Mouse (Mus musculus) midbrain, embryonic 13.5 days (tissue): ENCODE measurements around the gene Vtn. TPM values are rescaled to one million over a fixed set of nuclear protein-coding genes. Genes with fewer than 3 reads are reported as not detected.
"Not testable (repeated sequence)": the region's sequence is repeated elsewhere in the genome, so short reads cannot be mapped to it uniquely, and the experiment has no call there.

ENCODE experiments used
- ATAC-seq: fragments of 200-750 bp; cut with Nextera tagmentation; 2 replicates; pipeline ENCODE4 v1.8.0; 2017; ENCODE audit warnings: mild to moderate bottlenecking, moderate TSS enrichment, moderate library complexity
- H3K27ac ChIP-seq: fragments of 300-500 bp; sonication (generic); 2 replicates; pipeline ENCODE4 v1.5.1; 2015; ENCODE audit warnings: inconsistent platforms, mild to moderate bottlenecking, moderate library complexity
- H3K27me3 ChIP-seq: fragments of 300-500 bp; sonication (generic); 2 replicates; pipeline ENCODE4 v1.6.1; 2015; ENCODE audit warnings: mild to moderate bottlenecking, inconsistent platforms
- H3K36me3 ChIP-seq: fragments of 300-500 bp; sonication (generic); 2 replicates; pipeline ENCODE4 v1.6.1; 2015; ENCODE audit warnings: mild to moderate bottlenecking, inconsistent platforms
- H3K4me1 ChIP-seq: fragments of 300-500 bp; sonication (generic); replicated peaks from 2 replicates; pipeline ENCODE4 v1.6.1; 2015; ENCODE audit warnings: inconsistent platforms
- H3K4me2 ChIP-seq: fragments of 300-500 bp; sonication (generic); replicated peaks from 2 replicates; pipeline ENCODE4 v1.6.1; 2015; ENCODE audit warnings: moderate library complexity, mild to moderate bottlenecking, inconsistent platforms
- H3K4me3 ChIP-seq: fragments of 300-500 bp; sonication (generic); replicated peaks from 2 replicates; pipeline ENCODE4 v1.5.1; 2015; ENCODE audit warnings: mild to moderate bottlenecking, inconsistent platforms
- H3K9ac ChIP-seq: fragments of 300-500 bp; sonication (generic); replicated peaks from 2 replicates; pipeline ENCODE4 v1.6.1; 2015; ENCODE audit warnings: mild to moderate bottlenecking, inconsistent platforms
- H3K9me3 ChIP-seq: fragments of 300-500 bp; sonication (generic); 2 replicates; pipeline ENCODE4 v1.6.1; 2016; ENCODE audit warnings: mild to moderate bottlenecking, inconsistent platforms
- WGBS: fragments of 180-500 bp; shearing (Covaris S2); methylation state at CpG from one replicate; pipeline ENCODE4 v1.1.7; 2015; 5-methylcytosine and 5-hydroxymethylcytosine counted together
- polyA plus RNA-seq: library from polyadenylated mRNA; unstranded; fragments of >200 nt; fragmentation: Nextera tagmentation; extraction: Ambion mirVana; gene quantifications from 2 replicates; pipeline ENCODE4 v1.2.1, GENCODE M21; 2015

The Vtn gene
- polyA plus RNA-seq, 1 experiment from 2014 or later = 138 TPM

DNA sequence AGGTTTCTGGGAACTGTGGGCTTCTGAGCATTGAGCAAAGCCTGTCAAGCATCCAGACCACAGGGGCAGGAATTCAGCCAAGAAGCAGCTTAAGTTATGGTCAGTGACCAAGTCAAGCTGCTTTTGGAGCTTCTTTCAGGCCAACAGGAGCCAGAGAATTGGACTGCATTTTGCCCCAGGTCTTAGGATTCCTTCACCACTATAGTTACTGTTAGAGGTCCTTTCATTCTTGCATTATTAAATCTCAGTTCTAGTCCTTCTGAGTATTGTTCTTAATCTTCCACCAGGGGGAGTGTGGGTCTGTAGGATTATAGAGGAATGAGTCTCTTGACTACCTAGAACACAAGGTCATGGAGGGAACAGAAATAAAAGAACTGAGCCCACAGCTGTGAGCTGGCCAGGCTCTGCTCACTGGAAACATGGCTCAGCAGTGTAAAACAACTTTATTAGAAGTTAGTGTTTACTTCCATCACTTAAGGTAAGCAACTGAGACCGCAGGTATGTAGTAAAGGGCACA lies 23.6 kb downstream of the Vtn start:
- no peaks in the 10 kb centered on the region for H3K9me3 ChIP-seq
- WGBS = 89% methylated on average over 1 of the region's 1 CpGs
- no peak overlapping the region for H3K4me3 ChIP-seq
- no peak for ATAC-seq
- H3K9ac ChIP-seq = no peak overlapping the region
- H3K27ac ChIP-seq = no peak overlapping the region
- no peaks in the 10 kb centered on the region for H3K4me1 ChIP-seq
- peaks cover 99% of the 10 kb centered on the region for H3K36me3 ChIP-seq
- H3K27me3 ChIP-seq = no peaks in the 10 kb centered on the region
- H3K4me2 ChIP-seq = no peak overlapping the region

DNA sequence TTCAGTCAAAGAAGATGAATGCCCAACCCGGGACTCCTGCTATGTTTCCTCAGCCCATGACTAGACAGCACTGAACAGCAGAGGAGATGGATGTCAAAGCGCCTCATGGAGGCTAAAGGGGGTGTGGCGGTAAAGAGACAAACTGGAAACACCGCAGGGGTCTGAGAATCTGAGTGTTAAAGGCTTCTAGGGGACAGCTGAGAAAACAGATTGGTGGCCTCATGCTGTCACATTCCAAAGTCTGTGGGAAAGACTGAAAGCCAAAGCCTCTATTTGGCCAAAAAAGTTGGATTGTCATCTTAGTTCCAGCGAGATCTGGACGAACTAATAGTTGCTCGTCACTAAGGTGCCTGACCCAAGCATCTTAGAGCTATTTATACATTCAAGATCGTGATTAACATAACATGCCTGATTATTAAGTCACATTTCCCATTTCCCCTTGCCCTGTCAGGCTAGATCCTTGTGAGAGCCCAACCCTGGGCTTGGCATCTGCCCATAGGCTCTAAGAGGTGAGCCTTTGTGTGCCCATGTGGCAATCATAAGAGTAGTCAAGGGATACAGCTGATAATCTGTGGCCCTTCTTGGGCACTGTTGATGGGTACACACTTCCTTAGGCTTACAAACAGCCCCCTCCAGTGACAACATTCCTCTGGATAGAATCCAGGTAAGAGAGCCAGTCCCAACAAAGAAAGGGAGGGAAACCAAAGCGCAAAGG lies 24.5 kb downstream of the Vtn start:
- no peak for ATAC-seq
- 84% methylated on average over 9 of the region's 9 CpGs for WGBS
- no peak overlapping the region for H3K4me2 ChIP-seq
- no peaks in the 10 kb centered on the region for H3K9me3 ChIP-seq
- no peaks in the 10 kb centered on the region for H3K4me1 ChIP-seq
- H3K9ac ChIP-seq = no peak overlapping the region
- no peak overlapping the region for H3K4me3 ChIP-seq
- no peak overlapping the region for H3K27ac ChIP-seq
- peaks cover 99% of the 10 kb centered on the region for H3K36me3 ChIP-seq
- H3K27me3 ChIP-seq = no peaks in the 10 kb centered on the region

DNA sequence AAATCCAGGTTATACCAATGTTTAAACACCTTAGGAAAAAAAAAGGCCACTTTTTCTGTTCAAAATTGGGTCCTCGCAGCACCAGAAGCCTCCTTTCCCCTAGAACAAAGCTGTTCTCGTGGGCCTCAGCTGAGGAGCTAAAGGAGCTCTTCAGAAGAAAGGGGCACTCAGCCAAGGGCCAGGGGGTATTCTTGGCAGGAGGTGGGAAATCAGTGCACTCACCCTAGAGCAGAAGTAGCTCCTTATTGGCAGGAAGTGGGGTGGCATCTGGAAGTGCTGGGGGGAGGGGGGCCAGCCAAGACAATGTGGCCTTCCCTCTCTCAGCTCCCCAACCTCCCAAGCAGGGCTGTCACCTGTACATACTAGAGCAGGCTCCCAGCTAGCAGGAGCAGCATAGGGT lies 25.9 kb downstream of the Vtn start:
- no peak overlapping the region for H3K27ac ChIP-seq
- 87% methylated on average over 2 of the region's 2 CpGs for WGBS

DNA sequence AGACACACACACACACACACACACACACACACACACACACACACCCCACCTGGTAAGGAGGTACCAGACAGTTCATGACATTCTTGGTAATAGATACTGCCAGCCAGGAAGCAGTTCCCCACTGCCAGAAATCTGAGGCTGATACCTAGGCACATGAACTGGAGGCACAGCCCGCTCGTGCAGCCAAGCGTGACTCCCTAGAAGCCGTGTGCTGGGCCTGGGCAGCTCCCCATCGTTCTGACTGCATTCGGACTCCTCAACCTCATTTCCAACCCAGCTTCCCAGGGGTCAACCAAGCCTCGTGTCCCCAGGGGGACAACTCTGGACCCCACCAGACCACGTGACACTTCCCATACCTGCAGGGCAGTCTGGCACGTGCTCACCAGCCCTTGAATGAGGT lies 29.8 kb downstream of the Vtn start:
- no peak overlapping the region for H3K27ac ChIP-seq
- ATAC-seq = no peak
- H3K9ac ChIP-seq = no peak overlapping the region
- H3K4me2 ChIP-seq = no peak overlapping the region
- H3K4me3 ChIP-seq = no peak overlapping the region
- no peaks in the 10 kb centered on the region for H3K4me1 ChIP-seq
- peaks cover 65% of the 10 kb centered on the region for H3K36me3 ChIP-seq
- 80% methylated on average over 9 of the region's 9 CpGs for WGBS
- H3K9me3 ChIP-seq = no peaks in the 10 kb centered on the region
- H3K27me3 ChIP-seq = no peaks in the 10 kb centered on the region

More for the DNA sequence above, 25.9 kb downstream of the Vtn start:
- ATAC-seq = no peak
- Histone ChIP-seq H3K4me3 (no peak overlapping the region), H3K9ac (no peak overlapping the region), H3K27me3 (no peaks in the 10 kb centered on the region), H3K4me1 (no peaks in the 10 kb centered on the region), H3K4me2 (no peak overlapping the region), H3K9me3 (no peaks in the 10 kb centered on the region), H3K36me3 (peaks cover 99% of the 10 kb centered on the region)

DNA sequence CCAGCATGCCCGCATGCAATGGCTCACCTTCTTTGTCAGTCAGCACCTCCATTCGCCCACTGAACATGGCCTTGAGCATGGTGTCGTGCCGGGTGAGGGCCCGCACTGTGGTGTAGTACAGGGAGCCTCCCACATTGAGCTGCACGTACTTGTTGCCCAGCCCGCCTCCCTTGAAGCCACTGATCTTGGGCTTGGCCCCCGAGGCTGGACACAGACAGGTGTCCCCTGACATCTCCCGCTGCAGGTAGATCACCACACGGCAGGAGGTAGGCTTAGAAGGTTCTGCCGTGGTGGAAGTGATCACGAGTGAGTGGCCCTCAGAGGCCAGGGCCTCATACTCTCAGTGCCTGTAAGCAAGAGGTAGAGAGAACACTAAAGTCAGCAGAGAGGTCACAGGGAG lies 31.1 kb downstream of the Vtn start:
- no peak for ATAC-seq
- H3K27ac ChIP-seq = no peak overlapping the region
- H3K27me3 ChIP-seq = no peaks in the 10 kb centered on the region
- no peak overlapping the region for H3K4me3 ChIP-seq
- no peaks in the 10 kb centered on the region for H3K9me3 ChIP-seq
- no peak overlapping the region for H3K4me2 ChIP-seq
- peaks cover 9% of the 10 kb centered on the region for H3K4me1 ChIP-seq
- no peak overlapping the region for H3K9ac ChIP-seq
- WGBS = 94% methylated on average over 12 of the region's 12 CpGs
- peaks cover 52% of the 10 kb centered on the region for H3K36me3 ChIP-seq

DNA sequence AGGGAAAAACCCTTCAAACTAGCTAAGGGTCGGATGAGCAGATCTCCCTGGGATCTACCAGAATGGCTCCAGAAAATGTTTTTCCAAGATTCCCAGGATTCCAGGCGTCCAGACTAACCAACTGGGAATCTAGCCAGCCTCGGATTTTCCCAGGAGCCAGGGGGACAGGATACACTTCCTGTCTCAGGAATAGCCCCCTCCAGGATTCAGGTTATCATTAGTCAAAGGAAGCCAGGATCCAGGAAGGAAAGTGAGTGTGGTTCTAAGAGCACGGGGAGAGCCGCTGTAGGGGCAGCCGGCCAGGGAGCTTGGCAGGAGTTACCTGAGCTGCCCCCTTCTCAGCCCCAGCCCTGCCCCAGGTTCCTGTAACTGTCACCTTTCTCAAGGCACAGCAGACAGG lies 32.2 kb downstream of the Vtn start:
- 87% methylated on average over 6 of the region's 6 CpGs for WGBS
- H3K9me3 ChIP-seq = no peaks in the 10 kb centered on the region
- H3K4me1 ChIP-seq = peaks cover 15% of the 10 kb centered on the region
- ATAC-seq = no peak
- H3K27me3 ChIP-seq = no peaks in the 10 kb centered on the region
- H3K4me3 ChIP-seq = no peak overlapping the region
- H3K36me3 ChIP-seq = peaks cover 41% of the 10 kb centered on the region
- no peak overlapping the region for H3K9ac ChIP-seq
- H3K27ac ChIP-seq = no peak overlapping the region
- H3K4me2 ChIP-seq = no peak overlapping the region

DNA sequence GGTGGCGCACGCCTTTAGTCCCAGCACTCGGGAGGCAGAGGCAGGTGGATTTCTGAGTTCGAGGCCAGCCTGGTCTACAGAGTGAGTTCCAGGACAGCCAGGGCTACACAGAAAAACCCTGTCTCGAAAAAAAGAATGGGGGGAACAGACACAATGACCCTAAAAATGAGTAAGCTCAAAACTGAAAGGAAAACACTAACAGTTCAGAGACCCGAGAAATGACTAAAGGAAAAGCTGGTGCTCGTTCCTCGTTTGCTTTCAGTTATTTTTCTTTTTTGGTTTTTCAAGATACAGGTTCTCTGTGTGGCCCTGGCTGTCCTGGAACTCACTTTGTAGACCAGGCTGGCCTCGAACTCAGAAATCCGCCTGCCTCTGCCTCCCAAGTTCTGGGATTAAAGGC lies 32.6 kb downstream of the Vtn start:
- ATAC-seq, H3K4me3 ChIP-seq, H3K4me2 ChIP-seq, H3K27me3 ChIP-seq, H3K9me3 ChIP-seq, H3K9ac ChIP-seq, H3K27ac ChIP-seq: not testable (repeated sequence)
- Histone ChIP-seq H3K36me3 (peaks cover 37% of the 10 kb centered on the region), H3K4me1 (peaks cover 15% of the 10 kb centered on the region)
- 91% methylated on average over 10 of the region's 10 CpGs for whole genome bisulfite sequencing

DNA sequence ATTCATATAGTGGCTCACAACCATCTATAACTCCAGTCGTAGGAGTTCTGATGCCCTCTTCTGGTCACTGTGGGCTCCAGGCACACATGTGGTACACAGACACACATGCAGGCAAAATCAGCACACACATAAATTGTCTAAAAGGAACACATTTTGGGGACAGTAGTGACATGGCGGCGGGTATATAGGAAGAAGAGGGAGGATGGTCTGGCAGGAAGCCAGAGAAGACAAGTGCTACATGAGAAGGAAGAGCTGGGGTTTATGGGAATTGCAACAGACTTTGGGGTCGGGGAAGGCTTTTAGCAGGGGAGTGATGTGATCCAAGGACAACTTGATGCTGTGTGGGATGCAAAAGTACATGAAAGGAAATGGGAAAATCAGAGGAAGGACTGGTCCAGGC lies 35.6 kb downstream of the Vtn start:
- Histone ChIP-seq H3K27me3 (no peaks in the 10 kb centered on the region), H3K4me3 (peak overlapping the region; percentile 79), H3K9ac (no peak overlapping the region), H3K4me2 (peak overlapping the region; percentile 88), H3K27ac (no peak overlapping the region), H3K4me1 (peaks cover 32% of the 10 kb centered on the region), H3K36me3 (peaks cover 20% of the 10 kb centered on the region), H3K9me3 (no peaks in the 10 kb centered on the region)
- no peak for ATAC-seq
- 91% methylated on average over 4 of the region's 4 CpGs for WGBS

DNA sequence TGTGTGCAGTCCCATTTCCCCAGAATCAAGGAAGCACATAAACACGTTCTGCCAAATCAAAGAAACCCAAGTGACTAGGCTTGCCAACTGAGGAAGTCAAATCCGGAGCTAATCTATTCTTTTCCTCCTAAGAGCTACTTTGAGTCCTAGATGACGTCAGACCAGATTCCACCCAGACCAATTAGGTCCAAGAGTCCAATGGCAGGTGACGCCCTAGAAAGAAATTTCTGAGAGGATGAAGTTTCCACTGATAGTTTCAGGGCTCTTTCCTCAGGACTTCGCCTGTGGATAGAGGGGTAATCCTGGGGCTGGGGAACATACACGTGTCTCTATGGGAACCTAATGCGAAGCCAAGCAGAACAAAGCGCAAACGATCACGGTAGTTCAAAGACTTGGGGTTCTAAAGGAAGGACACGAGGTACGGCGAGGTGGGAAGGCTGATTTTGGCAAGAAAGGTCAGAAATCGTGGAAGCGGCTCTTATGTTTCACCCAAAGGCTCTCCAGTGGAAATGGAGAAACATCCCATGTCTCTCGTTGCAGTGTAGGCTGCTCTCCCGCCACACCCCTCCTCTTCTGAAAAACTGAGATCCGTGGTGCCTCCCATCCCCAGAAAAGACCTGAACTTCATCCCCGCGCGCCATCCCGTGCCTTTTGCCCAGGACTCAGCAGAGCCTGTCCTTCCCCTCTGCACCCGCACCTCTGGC lies 36.6 kb downstream of the Vtn start:
- under 1% methylated on average over 23 of the region's 23 CpGs for WGBS
- no peak; the same call in 1 of the 2 replicates for ATAC-seq
- Histone ChIP-seq H3K4me1 (peaks cover 32% of the 10 kb centered on the region), H3K9ac (peak overlapping the region; percentile 85), H3K4me2 (peak overlapping the region; percentile 88), H3K27ac (peak overlapping the region; percentile 92), H3K27me3 (no peaks in the 10 kb centered on the region), H3K9me3 (no peaks in the 10 kb centered on the region), H3K4me3 (peak overlapping the region; percentile 79), H3K36me3 (peaks cover 22% of the 10 kb centered on the region)

DNA sequence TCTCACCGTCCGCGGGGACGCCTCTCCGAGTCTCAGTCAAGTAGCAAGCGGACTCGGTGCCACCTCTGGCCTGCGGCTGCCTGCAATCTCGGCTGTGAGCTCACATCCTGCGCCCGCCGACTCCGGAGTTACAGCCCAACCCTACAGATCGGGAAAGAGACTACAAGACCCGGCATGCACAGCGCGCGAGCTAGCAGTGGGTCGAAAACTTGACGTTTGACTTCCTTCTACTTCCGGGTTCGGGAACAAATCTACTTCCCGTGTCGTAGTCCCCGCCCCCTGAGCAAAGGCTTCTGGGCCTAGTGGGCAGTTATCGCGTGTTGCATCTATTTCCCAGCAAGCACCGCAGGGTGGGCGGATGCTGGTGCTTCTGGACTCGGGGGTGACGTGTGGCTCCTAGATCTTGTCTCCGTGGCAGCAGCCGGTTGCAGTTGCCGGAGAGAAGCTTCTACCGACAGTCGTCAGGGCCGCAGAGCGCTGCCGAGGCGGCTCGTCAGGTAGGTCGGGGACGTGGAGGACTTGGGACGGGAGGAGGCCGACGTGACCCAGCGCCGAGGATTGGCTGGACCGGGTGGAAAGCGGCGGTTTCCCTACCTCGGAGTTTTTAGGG lies 37.3 kb downstream of the Vtn start, which contains the start of the genes Tnfaip1 and Ift20:
Gene Tnfaip1, minus strand, starts transcription at position 253 of the 610 bp plus-strand sequence.
Gene Ift20, plus strand, starts transcription at position 282 of the 610 bp plus-strand sequence.
- H3K27me3 ChIP-seq = no peaks in the 10 kb centered on the region
- H3K4me3 ChIP-seq = peak within 1 kb of the TSS; percentile 79
- peaks cover 28% of the 10 kb centered on the region for H3K36me3 ChIP-seq
- H3K4me2 ChIP-seq = peak within 1 kb of the TSS; percentile 89
- peak within 1 kb of the TSS; percentile 90 for H3K9ac ChIP-seq
- peak within 1 kb of the TSS; percentile 92 for H3K27ac ChIP-seq
- H3K4me1 ChIP-seq = peaks cover 32% of the 10 kb centered on the region
- peak; percentile 99 for ATAC-seq
- no peaks in the 10 kb centered on the region for H3K9me3 ChIP-seq
- WGBS = under 1% methylated on average over 52 of the region's 52 CpGs

DNA sequence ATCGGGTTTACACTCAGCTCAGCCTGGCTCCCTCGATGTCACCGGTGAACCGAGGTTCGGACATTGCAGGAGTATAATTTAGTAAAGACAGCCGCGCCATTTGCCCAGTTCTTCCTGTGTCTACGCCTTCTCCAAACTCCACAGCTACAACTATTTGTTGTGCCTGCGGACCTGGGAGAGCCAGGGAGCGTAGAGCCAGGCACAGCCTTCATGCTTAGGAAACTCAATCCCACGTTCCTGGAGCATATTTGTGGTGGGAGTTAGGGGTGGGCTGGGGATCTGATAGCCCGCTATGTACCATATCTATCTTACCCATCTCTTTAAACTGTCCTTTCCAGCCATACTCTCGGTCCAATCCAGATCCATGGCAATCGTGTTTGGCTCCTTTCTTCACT lies 37.8 kb downstream of the Vtn start:
- 5% methylated on average over 14 of the region's 14 CpGs for WGBS
- H3K9ac ChIP-seq = peak overlapping the region; percentile 90
- no peak for ATAC-seq
- H3K4me2 ChIP-seq = peak overlapping the region; percentile 89
- peaks cover 32% of the 10 kb centered on the region for H3K4me1 ChIP-seq
- no peaks in the 10 kb centered on the region for H3K9me3 ChIP-seq
- H3K27ac ChIP-seq = peak overlapping the region; percentile 86
- peaks cover 32% of the 10 kb centered on the region for H3K36me3 ChIP-seq
- H3K27me3 ChIP-seq = no peaks in the 10 kb centered on the region
- peak overlapping the region; percentile 79 for H3K4me3 ChIP-seq

DNA sequence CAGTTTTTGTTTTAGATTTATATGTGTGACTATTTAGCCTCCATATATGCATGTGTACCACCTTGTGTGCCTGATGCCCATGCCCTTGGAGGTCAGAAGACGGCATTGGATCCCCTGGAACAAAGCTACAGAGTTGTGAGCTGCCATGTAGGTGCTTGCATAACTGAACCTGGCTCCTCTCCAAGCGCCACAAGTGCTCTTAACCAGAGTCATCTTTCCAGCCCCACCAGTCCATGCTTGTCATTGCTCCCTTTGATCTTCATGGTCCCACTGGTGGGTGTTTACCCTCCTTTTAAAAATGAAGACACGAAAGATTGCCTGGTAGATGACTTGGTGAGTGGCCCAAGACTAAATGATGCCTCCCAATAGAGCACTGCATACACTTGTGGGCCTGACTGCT lies 41.5 kb downstream of the Vtn start:
- no peak overlapping the region for H3K27ac ChIP-seq
- H3K9ac ChIP-seq = no peak overlapping the region
- H3K27me3 ChIP-seq = no peaks in the 10 kb centered on the region
- no peak overlapping the region for H3K4me3 ChIP-seq
- WGBS = 83% methylated on average over 3 of the region's 3 CpGs
- H3K36me3 ChIP-seq = peaks cover 45% of the 10 kb centered on the region
- H3K4me1 ChIP-seq = peaks cover 19% of the 10 kb centered on the region
- no peak overlapping the region for H3K4me2 ChIP-seq
- no peaks in the 10 kb centered on the region for H3K9me3 ChIP-seq
- no peak for ATAC-seq
